In the genomic region with DNA sequence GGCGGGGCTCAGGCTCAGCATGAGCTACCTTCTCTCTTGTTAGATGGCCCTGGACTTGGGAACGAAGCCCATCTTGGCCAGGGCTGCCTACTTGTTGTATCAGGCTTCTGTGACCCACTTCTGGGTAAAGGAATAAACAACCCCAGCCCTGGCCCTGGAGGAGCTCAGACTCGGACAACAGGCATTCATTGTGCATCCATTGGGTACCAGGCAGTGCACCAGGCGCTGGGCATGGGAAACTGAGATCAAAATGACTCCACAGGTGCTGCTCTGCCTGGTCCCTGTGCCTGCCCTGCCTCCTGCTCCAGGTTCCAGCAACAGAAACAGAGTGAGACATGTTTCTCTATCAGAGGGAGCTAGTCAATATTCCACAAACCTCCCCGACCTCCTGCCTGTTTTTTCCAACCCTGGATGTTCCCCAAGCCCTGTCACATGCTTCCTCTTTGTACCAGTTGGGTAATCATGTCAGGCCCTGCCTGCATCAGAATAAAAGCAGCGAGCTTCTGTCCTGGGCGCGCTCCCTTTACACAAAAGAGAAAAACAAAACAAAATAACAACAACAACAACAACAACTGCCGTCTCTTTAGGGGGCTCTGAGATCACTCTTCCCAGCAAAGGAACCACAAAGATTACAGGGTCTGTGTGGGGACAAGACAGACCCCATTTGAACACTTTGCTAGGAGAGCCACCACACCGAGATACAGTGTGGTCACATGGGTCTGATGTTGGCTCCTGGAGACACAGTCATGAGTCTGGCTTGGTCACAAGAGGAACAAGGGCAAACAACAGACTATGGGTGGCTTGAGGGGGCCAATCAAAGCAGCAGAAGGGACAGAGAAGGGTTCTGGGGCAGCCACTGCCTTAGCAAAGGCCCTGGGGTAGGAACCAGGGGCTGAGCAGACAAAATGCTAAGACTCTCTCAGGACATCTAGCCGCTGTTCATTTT, we compare ENCODE assay signal across 12 mouse cellular contexts. TPM values are rescaled to one million over a fixed set of nuclear protein-coding genes. Genes with fewer than 3 reads are reported as not detected.
DNase-seq lines count a peak whose midpoint lies in the region; ATAC-seq and TF ChIP-seq lines count a peak whose summit lies in the region.
"Had no signal": no experiment of that assay in that cellular context is flagged by ENCODE, and none has a peak within 500 bp of the region (broad histone marks: within the 10 kb centered on the region; RNA-seq: fewer than 3 reads in every experiment).

No protein-coding gene starts in this region.

- peak; percentile 53 for ATAC-seq in megakaryocyte, adult 5-6 weeks (ENCODE audit: poor library complexity, severe bottlenecking)
- ATAC-seq: intestine, embryonic 16.5 days; Patski had no signal

- no peak overlapping the region for H3K4me3 ChIP-seq in cortical plate, adult 2 months (ENCODE audit: insufficient read depth, low read length)
- H3K4me3 ChIP-seq: embryonic facial prominence, embryonic 13.5 days; stomach, embryonic 15.5 days had no signal

- intact Hi-C loops in left cerebral cortex, postnatal 10 days (cut with DNase I), result no loop called here
- intact Hi-C loops in gastrocnemius, postnatal 36 days (cut with DNase I), result no loop called here
- intact Hi-C loops in gastrocnemius, postnatal 14 days (cut with DNase I; ENCODE audit: low total_unique reads), result no loop called here

- H3K27ac ChIP-seq in cortical plate, adult 2 months (ENCODE audit: insufficient read depth, low read length), result peak overlapping the region; percentile 79
- H3K27ac ChIP-seq: embryonic facial prominence, embryonic 13.5 days; stomach, embryonic 15.5 days had no signal

- peak; percentile 47 for DNase-seq in left cerebral cortex, adult 11 months (ENCODE audit: low spot score)
- DNase-seq in left cerebral cortex, postnatal 10 days (ENCODE audit: extremely low spot score in 1 of 2, low spot score in 2 of 2), result no peak
- DNase-seq in layer of hippocampus, adult 8-10 months (ENCODE audit: low spot score in 2 of 2), result peak; percentile 70 to 75
- DNase-seq in gastrocnemius, postnatal 36 days, result no peak
- DNase-seq in cerebellum, adult 9-10 months, result no peak
- no peak for DNase-seq in gastrocnemius, postnatal 14 days

- TF ChIP-seq CTCF in cortical plate, adult 2 months (IDR thresholded peaks at IDR 0.05; ENCODE audit: extremely low read depth, insufficient read depth, low read length), result no peak

- H3K4me1 ChIP-seq in cortical plate, adult 2 months (ENCODE audit: control insufficient read depth, insufficient read depth, low read length), result no peaks in the 10 kb centered on the region

- TF ChIP-seq POLR2A in cortical plate, adult 2 months (IDR thresholded peaks at IDR 0.05; ENCODE audit: extremely low read depth, insufficient read depth, low read length), result no peak

RNA-seq across cellular contexts. Expression of a gene that starts 27.9 kb away (rescaled TPM):
- 1 to 10 TPM; 5.2 to 7.1 TPM for total RNA-seq in left cerebral cortex, postnatal 10 days (2021)
- 10.8 and 11.0 TPM in 2 replicates for polyA plus RNA-seq in cortical plate, adult 2 months (2012; rRNA removed)
- 10 to 100 TPM in 3 of 4 experiments, 1 to 10 TPM in 1; 8.4 to 16.2 (median 14.1) TPM for total RNA-seq in layer of hippocampus, adult 8-10 months (2022)
- 0.18 TPM in 1 of 2 replicates, not detected in the other for total RNA-seq in megakaryocyte, adult 5-6 weeks (2015)
- total RNA-seq in megakaryocyte, adult 5-6 weeks (2017), result not detected in 2 replicates
- total RNA-seq in gastrocnemius, postnatal 36 days (2021), result 1 to 10 TPM in 1 of 2 experiments, under 1 TPM in 1; 0.84 to 1.5 TPM
- under 1 TPM; 0.59 to 0.84 TPM for total RNA-seq in gastrocnemius, postnatal 14 days (2021)

RNA-seq across cellular contexts. Expression of a gene that starts 30.4 kb away (rescaled TPM):
- 1 to 10 TPM; 2.3 to 2.9 TPM for total RNA-seq in left cerebral cortex, postnatal 10 days (2021)
- polyA plus RNA-seq in cortical plate, adult 2 months (2012; rRNA removed), result 2.2 and 2.4 TPM in 2 replicates
- 1 to 10 TPM; 2.4 to 4.8 (median 2.8) TPM for total RNA-seq in layer of hippocampus, adult 8-10 months (2022)
- 28.3 and 31.8 TPM in 2 replicates for total RNA-seq in megakaryocyte, adult 5-6 weeks (2015)
- total RNA-seq in megakaryocyte, adult 5-6 weeks (2017), result 23.2 and 28.9 TPM in 2 replicates
- total RNA-seq in gastrocnemius, postnatal 36 days (2021), result under 1 TPM; 0.66 to 0.94 TPM
- 1 to 10 TPM; 2.9 to 3.6 TPM for total RNA-seq in gastrocnemius, postnatal 14 days (2021)

RNA-seq across cellular contexts. Expression of a gene that starts 48.4 kb away (rescaled TPM):
- total RNA-seq in left cerebral cortex, postnatal 10 days (2021), result under 1 TPM in 1 of 2 experiments, not detected in 1; 0.66 TPM
- polyA plus RNA-seq in cortical plate, adult 2 months (2012; rRNA removed), result 1.5 and 1.9 TPM in 2 replicates
- under 1 TPM in 1 of 4 experiments, not detected in 3; 0.57 TPM for total RNA-seq in layer of hippocampus, adult 8-10 months (2022)
- total RNA-seq in megakaryocyte, adult 5-6 weeks (2015), result not detected in 2 replicates
- 0.29 TPM in 1 of 2 replicates, not detected in the other for total RNA-seq in megakaryocyte, adult 5-6 weeks (2017)
- total RNA-seq in gastrocnemius, postnatal 36 days (2021), result not detected
- not detected for total RNA-seq in gastrocnemius, postnatal 14 days (2021)

RNA-seq across cellular contexts. Expression of a gene that starts 48.5 kb away (rescaled TPM):
- total RNA-seq in left cerebral cortex, postnatal 10 days (2021), result 1,000 to 10,000 TPM; 1,012 to 1,017 TPM
- 2,189 and 2,300 TPM in 2 replicates for polyA plus RNA-seq in cortical plate, adult 2 months (2012; rRNA removed)
- total RNA-seq in layer of hippocampus, adult 8-10 months (2022), result 1,000 to 10,000 TPM; 1,017 to 1,068 (median 1,043) TPM
- 776 and 796 TPM in 2 replicates for total RNA-seq in megakaryocyte, adult 5-6 weeks (2015)
- total RNA-seq in megakaryocyte, adult 5-6 weeks (2017), result 479 and 480 TPM in 2 replicates
- total RNA-seq in gastrocnemius, postnatal 36 days (2021), result 1,000 to 10,000 TPM; 1,608 to 1,616 TPM
- total RNA-seq in gastrocnemius, postnatal 14 days (2021), result 1,000 to 10,000 TPM; 1,541 to 1,794 TPM

RNA-seq across cellular contexts. Expression of a gene that starts 48.9 kb away (rescaled TPM):
- 10 to 100 TPM; 66.6 to 72.9 TPM for total RNA-seq in left cerebral cortex, postnatal 10 days (2021)
- 51.2 and 52.1 TPM in 2 replicates for polyA plus RNA-seq in cortical plate, adult 2 months (2012; rRNA removed)
- total RNA-seq in layer of hippocampus, adult 8-10 months (2022), result 10 to 100 TPM; 65.3 to 85.6 (median 79.2) TPM
- total RNA-seq in megakaryocyte, adult 5-6 weeks (2015), result 46.7 and 48.7 TPM in 2 replicates
- 41.6 and 51.3 TPM in 2 replicates for total RNA-seq in megakaryocyte, adult 5-6 weeks (2017)
- 10 to 100 TPM; 23.4 to 26.9 TPM for total RNA-seq in gastrocnemius, postnatal 36 days (2021)
- 10 to 100 TPM; 25.6 to 34.3 TPM for total RNA-seq in gastrocnemius, postnatal 14 days (2021)

Comparison
In these comparisons a context has a peak if more than half of its experiments do, and no peak if none do; other contexts are left out.
1. DNase-seq: peak in left cerebral cortex, adult 11 months (single experiment) and layer of hippocampus, adult 8-10 months (2 of 2); none in left cerebral cortex, postnatal 10 days (0 of 2), gastrocnemius, postnatal 36 days (0 of 2), cerebellum, adult 9-10 months (single experiment) and gastrocnemius, postnatal 14 days (single experiment).
2. RNA of a gene that starts 30.4 kb away (total RNA-seq): 23.2 to 31.8 TPM in megakaryocyte, adult 5-6 weeks; 2.9 to 3.6 TPM in gastrocnemius, postnatal 14 days, 2.4 to 4.8 TPM in layer of hippocampus, adult 8-10 months, 2.3 to 2.9 TPM in left cerebral cortex, postnatal 10 days and 0.66 to 0.94 TPM in gastrocnemius, postnatal 36 days; every median in the first group is over 4 times any median in the second.